Mouse (Mus musculus): ENCODE measurements at regions not wholly inside any gene's neighbourhood (a gene's known extent, or its start where the extent isn't known, plus 50 kb on each side); places are given as distances from the start of the nearest gene placed in this dataset.

GRCm38 (mm10) chr14:105494415-105494814, 236.0 kb downstream of the Ndfip2 start:
- no peak for DNase-seq

DNA sequence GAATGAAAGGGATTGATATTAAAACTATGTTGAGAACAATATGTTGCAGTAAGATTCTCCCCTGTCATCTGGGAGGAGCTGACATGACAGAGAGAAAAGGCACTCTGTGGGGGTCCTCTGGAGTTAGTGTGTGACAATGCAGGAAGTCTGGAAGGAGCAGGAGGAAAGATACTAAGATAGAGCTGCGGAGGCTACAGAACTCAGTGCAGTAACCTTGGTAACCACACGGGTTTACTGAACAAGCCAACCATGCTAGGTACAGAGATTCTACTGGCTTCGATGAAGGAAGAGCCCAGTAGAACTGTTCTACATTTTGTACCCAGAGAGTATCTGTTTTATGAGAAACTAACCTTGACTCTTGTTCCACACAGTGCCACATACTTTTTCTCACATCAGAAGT, 231.8 kb downstream of the Ndfip2 start:
- DNase-seq, result no peak

GRCm38 (mm10) chr14:105483352-105484083, 225.1 kb downstream of the Ndfip2 start:
- peak in 1 of 2 experiments; percentile 3 for DNase-seq

GRCm38 (mm10) chr14:105482644-105483351, 224.4 kb downstream of the Ndfip2 start:
- no peak for DNase-seq

- DNase-seq, result no peak
These were observed 221.7 kb downstream of the Ndfip2 start for GRCm38 (mm10) chr14:105480048-105480447.

- peak; percentile 15 to 37 for DNase-seq
These were observed 216.7 kb downstream of the Ndfip2 start for GRCm38 (mm10) chr14:105474991-105475553.

DNA sequence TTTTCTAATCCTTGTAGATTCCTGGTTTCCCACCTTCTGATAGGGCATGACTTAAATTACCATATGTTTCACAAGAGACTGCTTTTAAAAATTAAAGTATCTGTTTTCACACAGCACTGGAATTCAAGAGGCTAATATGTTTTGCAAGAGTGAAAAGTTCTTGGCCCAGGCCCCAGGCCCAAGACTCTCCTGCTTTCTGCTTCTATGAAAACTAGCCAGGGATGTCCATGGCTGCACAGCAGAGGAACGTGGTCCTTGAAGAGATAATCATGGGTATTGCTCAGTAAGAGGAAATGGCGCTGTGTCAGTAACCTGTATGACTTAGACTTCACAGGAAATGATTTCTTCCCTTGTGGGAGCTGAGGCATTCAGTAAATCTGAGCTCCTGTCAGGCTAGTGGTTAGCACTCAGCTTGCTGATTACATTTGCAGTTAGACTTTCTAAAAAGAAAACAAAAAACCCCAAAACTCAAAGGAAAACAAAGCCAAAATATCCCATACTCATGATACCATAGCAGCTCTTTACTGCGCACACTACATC, 190.6 kb downstream of the Ndfip2 start:
- DNase-seq, result no peak

- DNase-seq, result no peak
These were observed 188.7 kb downstream of the Ndfip2 start for GRCm38 (mm10) chr14:105447088-105447487.

DNA sequence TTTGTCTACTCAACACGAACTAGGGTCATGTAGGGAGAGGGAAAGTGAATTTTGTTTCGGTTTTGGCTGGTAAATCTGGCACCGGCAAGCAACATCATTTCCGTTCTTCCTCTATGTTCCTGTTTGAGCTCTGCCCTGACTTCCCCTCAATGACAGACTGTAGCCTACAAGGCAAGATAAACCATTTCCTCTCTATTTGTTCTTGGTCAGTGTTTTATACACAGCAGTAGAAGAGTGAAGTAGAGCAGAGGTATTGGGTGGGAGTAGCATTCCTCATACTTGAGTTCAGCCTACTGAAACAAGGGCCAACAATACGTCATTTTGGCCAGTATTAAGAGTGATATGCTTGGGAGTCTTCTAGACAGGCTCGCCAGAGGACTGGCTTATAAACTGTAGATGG, 177.0 kb downstream of the Ndfip2 start:
- DNase-seq, result peak; percentile 18 to 29

DNA sequence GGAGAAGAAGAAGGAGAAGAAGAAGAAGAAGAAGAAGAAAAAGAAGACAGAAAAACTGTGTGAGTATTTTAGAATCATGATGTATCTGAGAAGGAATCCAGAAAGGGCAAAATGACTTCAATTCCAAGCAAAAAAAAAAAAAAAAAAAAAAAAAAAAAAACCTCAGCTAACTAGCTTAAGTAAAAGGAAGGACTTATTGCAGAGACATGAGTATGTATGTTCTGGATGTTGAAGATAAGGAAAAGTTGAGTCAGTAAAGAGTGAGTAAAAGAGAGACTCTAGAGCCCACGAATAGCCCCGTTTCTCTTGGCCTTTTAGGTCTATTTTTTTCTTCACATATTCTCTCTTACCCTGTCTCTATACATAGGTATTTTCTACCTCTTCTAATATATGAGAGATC, 175.1 kb downstream of the Ndfip2 start:
- no peak for DNase-seq

DNA sequence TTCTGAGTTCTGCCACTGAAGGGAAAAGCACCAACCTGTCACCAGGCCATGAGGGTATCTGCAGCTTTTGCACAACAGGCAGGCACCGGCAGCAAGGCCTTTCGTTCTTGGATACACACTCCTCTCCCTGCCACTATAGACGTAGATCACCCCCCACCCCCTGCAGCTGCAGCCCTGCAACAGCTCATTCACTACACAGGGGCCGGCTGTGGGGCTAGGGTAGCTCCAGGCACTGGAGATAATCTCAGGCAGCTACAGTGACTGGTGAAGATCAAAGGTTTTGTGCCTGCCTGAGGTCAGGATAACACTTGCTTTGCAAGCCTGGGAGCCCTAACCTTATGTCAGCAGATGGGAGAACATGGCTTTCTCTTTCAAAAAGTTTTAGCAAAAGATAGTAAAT, 174.3 kb downstream of the Ndfip2 start:
- DNase-seq, result no peak

DNA sequence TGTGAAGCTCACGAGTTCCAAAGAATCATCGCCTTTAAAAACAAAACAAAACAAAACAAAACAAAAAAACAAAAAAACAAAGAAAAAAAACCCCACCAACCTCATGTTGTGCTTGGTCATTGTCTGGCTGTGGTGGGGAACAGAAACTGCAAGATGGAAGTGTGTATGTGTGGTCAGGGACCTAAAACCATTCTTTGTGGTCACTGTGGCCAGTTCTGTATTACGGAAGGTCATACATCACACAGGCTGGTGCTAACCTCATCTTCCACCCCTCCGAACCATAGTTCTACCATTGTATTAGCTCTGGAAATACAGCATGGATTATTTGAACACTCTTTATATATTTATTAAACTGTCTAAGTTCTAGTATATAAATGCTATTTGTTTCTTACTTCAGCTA, 173.2 kb downstream of the Ndfip2 start:
- DNase-seq, result no peak

- DNase-seq, result no peak
These were observed 171.4 kb downstream of the Ndfip2 start for GRCm38 (mm10) chr14:105429664-105430257.

- DNase-seq, result peak; percentile 60 to 62
These were observed 169.1 kb downstream of the Ndfip2 start for GRCm38 (mm10) chr14:105427474-105427901.

DNA sequence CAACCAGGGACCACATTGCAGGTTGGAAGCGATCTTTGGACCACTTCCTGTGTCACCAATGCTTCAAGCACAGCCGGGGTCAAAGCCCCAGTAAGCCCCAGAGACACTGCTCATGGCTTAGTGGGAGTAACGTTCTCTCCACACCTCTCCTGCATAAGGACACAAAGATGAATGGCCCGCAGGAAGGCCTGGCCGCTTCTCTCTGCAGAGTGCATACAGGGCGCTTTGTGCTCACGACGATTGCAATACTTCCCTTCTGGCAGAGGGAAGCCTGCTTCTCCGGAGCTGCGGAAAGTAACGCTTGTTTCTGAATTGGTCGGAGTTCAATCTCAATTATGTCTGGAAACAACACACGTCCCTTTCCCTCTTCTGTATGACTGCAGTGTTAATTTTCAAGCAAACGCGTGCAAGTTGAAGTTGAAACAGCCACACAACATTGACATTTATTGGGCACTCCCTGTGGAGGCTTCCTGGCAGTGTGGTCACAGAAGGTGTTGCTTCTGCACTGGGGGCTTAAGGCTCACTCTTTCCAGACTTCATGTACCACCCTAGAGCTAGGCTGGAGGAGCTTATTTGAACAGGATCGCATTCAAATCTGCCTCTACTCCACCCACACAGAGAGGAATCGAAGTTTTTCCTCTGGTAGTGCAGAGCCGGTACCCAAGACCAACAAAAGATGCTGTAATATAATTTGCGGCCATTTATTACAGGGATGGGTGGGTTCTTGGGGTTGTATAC, 168.4 kb downstream of the Ndfip2 start:
- no peak for DNase-seq

DNA sequence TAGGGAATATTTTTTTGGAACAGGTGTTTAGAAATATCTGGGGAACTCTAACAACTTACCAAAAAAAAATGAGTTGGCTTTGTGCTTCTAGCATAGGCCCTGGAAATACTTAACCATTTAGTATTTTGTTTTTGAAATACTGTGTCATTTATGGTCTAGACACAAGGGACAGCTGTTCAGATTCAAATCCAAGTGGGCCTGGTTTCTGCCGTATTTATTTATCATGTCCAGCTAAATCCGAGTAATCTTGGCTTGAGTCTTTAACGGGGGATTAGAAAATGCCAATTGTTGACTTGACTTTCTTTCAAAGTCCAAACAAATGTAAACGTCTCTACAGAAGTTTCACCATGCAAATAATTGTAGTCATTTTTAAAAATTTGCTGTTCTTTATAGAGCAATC, 159.6 kb downstream of the Ndfip2 start:
- no peak for DNase-seq

GRCm38 (mm10) chr14:105417458-105417960, 159.1 kb downstream of the Ndfip2 start:
- DNase-seq, result no peak

GRCm38 (mm10) chr14:105416964-105417363, 158.6 kb downstream of the Ndfip2 start:
- no peak for DNase-seq

DNA sequence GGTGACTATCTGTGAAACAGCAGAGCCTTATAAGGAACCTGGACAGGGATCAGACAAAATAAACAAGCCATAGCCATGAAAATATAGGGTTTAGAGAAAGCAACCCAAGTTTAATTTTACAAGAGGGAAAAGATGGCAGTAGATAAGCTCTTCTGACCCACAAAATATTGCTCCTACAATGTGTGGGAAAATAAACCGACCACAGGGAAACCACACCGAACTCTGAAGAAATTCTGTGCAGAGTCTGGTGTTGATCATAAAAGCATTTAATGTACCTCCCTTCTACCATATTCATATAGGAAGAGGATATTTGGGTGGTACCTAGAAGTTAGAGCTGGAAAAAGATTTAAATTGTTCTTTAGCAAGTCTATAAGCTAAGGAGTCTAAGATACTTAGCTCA, 146.3 kb downstream of the Ndfip2 start:
- no peak for DNase-seq

DNA sequence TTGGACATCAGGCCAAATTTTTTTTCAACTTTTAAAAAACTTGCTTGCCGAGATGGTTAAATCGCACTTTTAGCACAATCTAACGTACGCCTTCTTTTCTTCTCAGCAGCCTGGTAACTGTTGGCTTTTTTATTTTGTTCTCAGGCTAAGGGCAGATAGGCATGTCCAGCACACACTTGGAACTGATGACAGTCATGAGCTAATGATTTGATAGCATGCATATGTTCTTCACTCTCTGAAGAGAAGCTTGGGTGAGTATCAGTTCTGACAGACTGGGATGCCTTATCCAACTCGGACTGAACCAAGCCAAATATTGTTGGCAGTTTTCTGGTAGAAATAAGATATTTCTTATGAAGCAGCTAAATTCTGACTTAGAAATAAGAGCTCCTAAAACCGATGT, 145.9 kb downstream of the Ndfip2 start:
- no peak for DNase-seq

GRCm38 (mm10) chr14:105403256-105403655, 144.9 kb downstream of the Ndfip2 start:
- DNase-seq, result no peak

DNA sequence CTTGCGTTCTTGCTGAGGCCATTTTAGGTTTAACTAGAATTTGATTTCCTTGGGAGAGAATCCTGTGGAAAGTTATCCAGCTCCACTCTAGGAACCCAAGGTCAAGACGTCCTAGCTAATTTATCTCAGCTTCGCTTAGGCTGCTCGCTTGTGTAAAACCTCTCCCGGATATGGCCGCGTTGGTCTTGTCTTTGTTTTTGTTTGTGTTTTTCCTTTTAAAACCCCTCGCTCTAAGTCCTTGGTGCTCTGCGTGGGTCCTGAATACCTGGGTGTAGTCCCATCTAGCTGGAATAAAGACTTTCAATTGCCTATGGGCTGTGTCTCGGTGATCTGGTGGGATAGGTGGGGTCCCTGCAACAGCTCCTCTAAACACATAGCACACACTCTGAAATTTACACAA, 144.2 kb downstream of the Ndfip2 start:
- no peak for DNase-seq

Measured in kidney, adult 8-10 months (tissue).